ENCODE assay signal across 27 mouse cellular contexts in the genomic region with DNA sequence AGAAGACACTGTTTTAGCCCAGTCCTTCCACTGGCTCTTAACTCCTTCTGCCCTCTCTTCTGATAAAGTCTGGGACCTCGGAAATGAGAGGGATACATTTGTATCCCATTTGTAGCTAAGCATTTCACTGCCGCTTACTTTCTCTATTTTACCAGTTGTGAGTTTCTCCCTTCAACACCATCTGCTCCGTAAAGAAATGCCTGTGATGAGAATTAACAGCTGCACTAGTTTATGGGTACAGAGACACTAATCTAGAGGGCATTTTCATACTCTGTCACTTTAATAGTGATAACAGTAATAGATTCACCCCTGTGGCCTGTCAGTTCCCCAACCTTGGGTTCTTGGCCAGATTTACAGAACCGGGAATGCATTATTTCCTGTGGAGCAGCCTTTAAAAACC.
DNase-seq lines count a peak whose midpoint lies in the region; ATAC-seq and TF ChIP-seq lines count a peak whose summit lies in the region.
"Had no signal": no experiment of that assay in that cellular context is flagged by ENCODE, and none has a peak within 500 bp of the region (broad histone marks: within the 10 kb centered on the region; RNA-seq: fewer than 3 reads in every experiment).

No protein-coding gene starts in this region.

- no peak overlapping the region for H3K4me3 ChIP-seq in myocyte
- H3K4me3 ChIP-seq: heart, adult 2 months; heart, embryonic 10.5 days; heart, embryonic 13.5 days had no signal

- no peaks in the 10 kb centered on the region for H3K27me3 ChIP-seq in myocyte (ENCODE audit: control insufficient read depth, insufficient read depth, insufficient read length)
- H3K27me3 ChIP-seq: heart, embryonic 13.5 days had no signal

- no peak for TF ChIP-seq POLR2A in myocyte (IDR thresholded peaks at IDR 0.05; ENCODE audit: insufficient read length, low read depth)

- no peaks in the 10 kb centered on the region for H3K36me3 ChIP-seq in myocyte (ENCODE audit: control insufficient read depth, insufficient read depth)
- H3K36me3 ChIP-seq: heart, embryonic 10.5 days; heart, embryonic 13.5 days had no signal

- H3K4me2 ChIP-seq in myocyte (ENCODE audit: low read depth) = peak overlapping the region; percentile 54
- H3K4me2 ChIP-seq: heart, embryonic 13.5 days; hindbrain, embryonic 14.5 days had no signal

- no peak for DNase-seq in frontal cortex, postnatal 25 days (ENCODE audit: low spot score in 2 of 2)
- DNase-seq in testis, postnatal 14 days (ENCODE audit: low spot score) = peak; percentile 16
- no peak for DNase-seq in testis, postnatal 10 days (ENCODE audit: low spot score)
- no peak for DNase-seq in adrenal gland, postnatal 25 days
- DNase-seq: adrenal gland, adult 2 months; adrenal gland, postnatal 14 days; B cell, adult 2 months; cerebellum, adult 11-12 months; cerebellum, adult 8-10 months; cerebellum, postnatal 10 days; cerebellum, postnatal 36 days; embryo, embryonic 11 days; forebrain, postnatal 0 days; gastrocnemius, postnatal 10 days; gastrocnemius, postnatal 36 days; heart, adult 2 months; heart, postnatal 14 days; heart, postnatal 4 days had no signal

- H3K79me2 ChIP-seq in myocyte (ENCODE audit: control insufficient read depth, insufficient read depth) = no peaks in the 10 kb centered on the region

- H3ac ChIP-seq in myocyte (ENCODE audit: control insufficient read depth, insufficient read length) = no peak overlapping the region

- ATAC-seq in frontal cortex, adult (ENCODE audit: low TSS enrichment) = peak; percentile 62; the same call in 1 of the 2 replicates
- ATAC-seq: CD4-positive, CD25-positive, alpha-beta regulatory T cell, adult 4 months; forebrain, embryonic 14.5 days; forebrain, postnatal 0 days; hindbrain, postnatal 0 days; inflammation-experienced regulatory T-cells, adult 6 months had no signal

TF ChIP-seq in myocyte, 11 proteins besides CTCF, POLR2A, EP300 and RAD21:
- TF ChIP-seq MYOD1 (IDR thresholded peaks at IDR 0.05; ENCODE audit: control insufficient read depth in 1 of 3, insufficient read length in 2 of 3, low read depth in 2 of 3) (peak; percentile 58 to 75 (median 59)), TCF12 (IDR thresholded peaks at IDR 0.05; ENCODE audit: insufficient read depth, poor library complexity, severe bottlenecking) (peak; percentile 17), CEBPB (IDR thresholded peaks at IDR 0.05; ENCODE audit: insufficient read depth, poor library complexity, severe bottlenecking) (no peak)
TF ChIP-seq in myocyte: peak in this region for 2.
